Mouse (Mus musculus) ZHBTc4 (cell line): ENCODE results near the gene Inpp1.
A peak's percentile ranks its signal among the peaks of the same experiment; 100 is the strongest.

Experiments used
- DNase-seq: peaks from one replicate; pipeline ENCODE4 v3.0.0-alpha.2; 2011; ENCODE audit warnings: low read depth, low spot score

The Inpp1 gene

DNA sequence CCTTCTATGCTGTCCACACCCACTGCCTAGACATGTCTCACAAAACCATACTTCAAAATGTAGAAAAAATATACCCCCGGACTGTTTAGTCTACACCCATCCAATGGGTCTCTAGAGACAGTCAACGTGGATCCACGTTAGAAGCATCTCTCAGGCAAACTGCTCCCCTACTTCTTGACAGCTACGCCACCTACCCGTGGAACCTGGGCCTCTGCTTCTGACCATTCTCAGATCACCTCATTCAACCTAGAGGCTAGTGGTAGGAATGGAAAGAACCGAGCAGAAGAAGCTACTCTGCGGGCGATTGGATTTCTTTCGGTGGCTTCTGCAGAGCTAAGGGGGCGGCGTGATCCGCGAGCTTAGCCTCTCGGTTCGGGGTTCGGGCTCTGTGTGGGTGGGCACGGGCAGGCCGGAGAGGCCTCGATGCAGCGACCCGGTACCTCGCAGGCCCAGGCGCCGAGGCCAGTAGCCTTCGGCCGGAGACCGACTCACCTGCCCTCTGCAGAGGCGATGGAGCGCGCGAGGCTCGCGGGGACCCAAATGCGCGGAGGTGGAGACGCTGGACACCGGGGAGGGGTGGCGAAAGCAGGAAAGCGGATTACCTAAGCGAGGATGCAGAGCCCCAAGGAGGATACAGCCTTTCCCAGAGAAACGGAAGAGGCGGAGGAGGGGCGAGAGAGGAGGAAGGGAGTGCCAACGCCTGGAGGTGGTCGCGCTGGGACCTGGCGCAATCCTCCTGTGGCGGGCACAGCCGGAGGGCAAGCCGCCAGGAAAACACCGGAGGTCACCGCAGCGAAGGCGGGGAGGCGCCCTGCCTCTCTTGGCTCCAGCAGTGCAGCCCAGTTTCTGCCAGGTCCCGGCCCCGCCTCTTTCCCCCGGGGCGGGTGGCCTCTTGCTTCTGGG lies at the start of gene Inpp1:
TSS of gene Inpp1 (minus strand) at position 779 of the 903 bp plus-strand sequence.
- peak; percentile 65 for DNase-seq

DNA sequence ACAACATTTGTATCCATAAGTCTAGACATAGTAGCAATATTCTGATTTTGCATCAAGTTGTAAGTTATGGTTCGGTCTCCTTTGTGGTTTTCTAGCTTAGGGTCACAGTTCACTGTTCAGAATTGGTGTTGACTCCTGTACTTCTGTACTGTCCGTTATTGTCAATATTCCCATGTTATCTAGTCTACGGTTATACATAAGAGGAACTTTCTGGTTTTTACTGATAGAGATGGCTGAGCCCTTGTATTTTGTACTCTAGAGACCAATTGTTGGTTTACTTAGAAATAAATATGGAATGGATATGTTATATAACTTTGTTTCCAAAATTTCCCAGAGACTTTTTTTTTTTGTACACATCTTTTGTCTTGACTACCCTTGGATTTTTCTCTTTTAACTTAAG lies 48.5 kb upstream of the Inpp1 start:
- DNase-seq: no peak

DNA sequence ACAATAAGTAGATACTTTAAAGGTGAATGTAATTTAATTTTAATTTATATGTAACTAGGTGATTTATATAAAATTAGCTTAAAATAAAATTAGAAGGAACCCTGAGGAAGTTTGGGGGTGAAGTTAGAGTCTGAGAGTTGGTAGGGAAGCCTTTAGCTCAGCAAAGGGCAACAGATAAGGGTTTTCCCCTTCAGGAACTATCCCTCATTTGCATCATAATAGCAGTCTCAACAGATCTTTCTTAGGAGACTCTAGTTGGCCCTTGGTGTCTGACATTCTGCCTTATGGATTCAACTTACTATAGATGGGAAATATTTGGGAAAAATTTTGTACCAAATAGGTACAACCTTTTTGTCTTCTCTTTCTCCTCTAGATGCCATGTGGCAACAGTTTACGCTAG lies 46.7 kb upstream of the Inpp1 start:
- peak; percentile 38 for DNase-seq

DNA sequence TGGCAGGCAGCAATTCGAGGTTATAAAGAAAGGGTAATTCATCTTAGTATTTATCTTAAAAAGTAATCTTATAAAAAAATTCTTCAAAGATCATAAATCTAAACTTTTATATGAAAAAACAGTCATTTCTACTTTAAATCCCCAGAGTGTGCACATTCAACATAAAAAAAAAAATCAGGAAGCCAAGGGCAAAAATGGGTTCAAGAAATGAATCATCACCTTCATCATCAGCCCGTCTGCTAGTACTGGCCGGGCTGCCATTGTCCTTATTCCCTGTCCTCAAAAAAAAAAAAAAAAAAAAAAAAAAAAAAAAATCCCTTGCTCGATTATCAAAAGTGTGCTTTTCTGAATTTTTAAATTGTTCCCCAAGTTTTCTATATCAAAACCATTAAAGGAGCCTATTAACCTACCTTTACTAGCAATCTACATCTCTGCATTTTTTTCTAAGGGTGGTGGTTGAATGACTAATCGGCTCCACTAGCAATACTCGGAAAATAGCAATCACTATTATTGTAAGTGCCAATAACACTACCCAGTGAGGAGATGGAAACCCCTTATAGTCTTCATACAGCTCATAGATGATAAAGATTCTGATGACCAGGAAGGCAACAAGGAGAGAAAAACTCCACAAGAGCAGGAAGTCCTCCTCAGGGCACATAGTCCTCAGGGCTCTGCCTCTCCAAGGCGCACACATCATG lies 38.6 kb upstream of the Inpp1 start:
- DNase-seq: no peak

DNA sequence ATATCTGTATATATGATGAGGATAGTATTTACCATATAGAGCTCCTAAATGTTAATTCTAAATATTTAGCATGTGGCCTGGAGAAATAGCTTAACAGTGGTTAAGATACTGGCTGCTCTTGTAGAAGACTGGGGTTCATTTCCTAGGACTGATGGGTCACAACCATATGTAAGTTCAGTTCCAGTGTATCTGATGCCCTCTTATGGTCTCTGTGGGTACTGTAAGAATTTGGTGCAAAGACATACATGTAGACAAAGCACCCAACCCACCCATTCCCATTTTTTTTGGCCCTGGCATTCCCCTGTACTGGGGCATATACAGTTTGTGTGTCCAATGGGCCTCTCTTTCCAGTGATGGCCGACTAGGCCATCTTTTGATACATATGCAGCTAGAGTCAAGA lies 36.5 kb upstream of the Inpp1 start:
- peak; percentile 70 for DNase-seq

DNA sequence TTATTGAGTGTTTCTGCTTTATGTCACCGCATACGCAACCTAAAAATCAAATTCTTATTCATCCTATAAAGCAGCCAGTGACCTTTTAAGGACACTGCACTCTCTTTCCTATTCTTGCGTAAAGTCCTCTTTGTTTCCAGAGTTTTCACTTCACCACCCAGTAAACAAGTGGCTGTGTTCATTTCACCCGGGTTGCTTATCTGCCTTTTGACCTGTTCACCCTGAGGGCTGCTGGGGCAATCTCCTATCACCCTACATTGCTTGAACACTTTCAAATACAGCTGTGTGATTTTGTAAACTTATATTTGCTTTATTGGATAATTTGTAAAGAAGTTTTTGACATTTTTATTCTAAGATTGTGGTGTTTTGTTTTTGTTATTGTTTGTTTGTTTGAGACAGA lies 31.9 kb upstream of the Inpp1 start:
- DNase-seq: no peak

DNA sequence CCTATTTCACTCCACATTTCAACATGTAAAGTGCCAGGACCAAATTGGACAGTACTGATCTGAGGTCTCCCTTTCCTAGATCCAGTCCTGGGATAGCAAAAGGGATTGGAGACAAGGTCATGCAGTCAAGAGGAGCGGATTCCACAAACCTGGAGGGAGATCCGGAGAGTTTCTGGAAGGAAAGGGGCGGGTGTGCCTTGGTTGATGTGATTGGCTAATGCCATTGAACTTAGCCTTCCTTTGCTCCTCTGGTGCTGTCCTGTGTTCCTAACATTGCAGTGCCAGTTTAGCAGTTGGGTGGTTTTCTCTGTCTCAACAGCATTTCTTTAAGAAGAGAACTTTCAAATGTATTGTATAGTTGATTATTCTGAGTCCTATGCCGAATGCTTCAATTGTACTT lies 29.1 kb upstream of the Inpp1 start:
- DNase-seq: peak; percentile 44

DNA sequence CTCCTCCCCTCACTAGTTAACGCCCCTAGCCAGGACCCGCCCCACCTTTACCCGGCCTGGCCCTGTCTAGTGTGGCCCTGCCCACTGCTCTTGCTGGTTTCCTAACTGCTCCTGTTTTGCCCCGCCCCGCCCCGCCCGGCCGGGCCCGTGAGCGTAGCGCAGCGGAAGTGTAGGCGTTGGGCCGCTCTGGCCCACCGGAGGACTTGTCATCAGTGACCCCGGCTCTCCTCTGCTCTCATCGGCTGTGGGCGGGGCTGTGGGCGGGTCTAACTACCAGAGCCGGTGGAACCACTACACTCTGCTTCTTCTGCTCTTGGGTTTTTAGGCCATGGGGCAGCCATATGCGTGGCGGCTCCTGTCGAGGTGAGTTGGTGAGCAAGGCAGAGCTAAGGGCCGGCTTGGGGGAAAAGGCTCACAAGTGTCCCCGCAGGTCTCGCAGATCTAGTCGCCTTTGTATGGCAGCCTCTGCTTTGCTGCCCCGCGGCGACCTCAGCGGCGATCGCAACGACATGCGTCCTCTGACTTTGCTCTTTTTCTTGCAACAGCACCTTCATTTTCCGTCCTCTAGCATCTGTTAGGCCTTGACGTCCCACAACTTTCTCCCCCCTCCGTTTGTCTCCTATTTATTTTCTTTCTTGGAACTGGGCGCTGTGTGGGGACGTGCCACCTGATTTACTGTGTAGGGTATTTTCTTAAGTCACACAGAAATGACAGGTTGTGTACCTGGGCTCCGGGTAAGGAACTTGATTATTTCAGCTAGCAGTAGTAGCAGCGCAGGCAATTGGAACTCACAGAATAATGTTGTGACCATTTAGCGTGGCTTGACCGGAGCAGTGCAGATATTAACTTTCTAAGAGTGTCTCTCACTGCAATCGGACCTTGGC lies 27.5 kb upstream of the Inpp1 start, which contains the start of gene Hibch:
TSS of gene Hibch (plus strand) at position 148 of the 884 bp plus-strand sequence.
- peak; percentile 100 for DNase-seq

DNA sequence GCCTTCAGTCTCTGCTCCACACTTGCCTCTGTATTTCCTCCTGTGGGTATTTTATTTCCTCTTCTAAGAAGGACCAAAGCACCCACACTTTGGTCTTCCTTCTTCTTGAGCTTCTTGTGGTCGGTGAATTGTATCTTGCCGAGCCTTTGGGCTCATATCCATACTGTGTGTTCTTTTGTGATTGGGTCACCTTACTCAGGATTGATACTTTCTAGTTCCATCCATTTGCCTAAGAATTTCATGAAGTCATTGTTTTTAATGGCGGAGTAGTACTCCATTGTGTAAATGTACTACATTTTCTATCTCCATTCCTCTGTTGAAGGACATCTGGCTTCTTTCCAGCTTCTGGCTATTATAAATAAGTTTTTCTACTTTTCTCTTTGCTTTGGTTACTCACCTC lies 26.9 kb upstream of the Inpp1 start:
- no peak for DNase-seq

DNA sequence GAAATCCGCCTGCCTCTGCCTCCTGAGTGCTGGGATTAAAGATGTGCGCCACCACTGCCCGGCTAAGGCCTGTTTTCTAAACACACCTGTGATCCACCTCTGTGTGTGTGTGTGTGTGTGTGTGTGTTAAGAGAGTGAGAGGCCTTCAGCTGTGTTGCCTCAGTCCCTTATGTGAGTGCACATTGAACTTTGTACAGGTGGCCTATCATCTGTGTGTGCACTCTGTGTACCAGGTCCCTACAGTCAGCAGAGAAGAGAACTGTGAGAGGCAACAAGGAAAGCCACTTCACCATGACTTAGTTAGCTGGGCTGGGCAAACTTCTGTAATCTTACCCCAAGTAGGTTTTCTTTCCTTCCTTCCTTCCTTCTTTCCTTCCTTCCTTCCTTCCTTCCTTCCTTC lies 21.6 kb upstream of the Inpp1 start:
- DNase-seq: no peak

DNA sequence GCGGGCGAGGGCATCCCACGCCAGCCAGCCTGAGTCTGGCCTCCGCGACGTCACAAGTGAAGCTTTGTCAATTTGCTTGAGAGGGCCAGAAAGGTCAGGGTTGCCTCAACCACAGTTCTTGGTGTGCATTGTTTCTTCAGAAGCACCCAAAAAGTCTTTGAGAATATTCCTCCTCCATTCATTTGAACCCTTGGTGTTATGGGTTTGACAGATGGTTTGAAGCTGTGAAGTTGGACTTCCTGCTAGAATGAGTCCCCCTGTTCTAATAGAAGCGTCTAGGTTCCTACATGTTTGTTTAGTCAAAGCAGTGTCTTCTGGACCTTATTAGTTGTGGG lies 292 bp upstream of the Inpp1 start:
- DNase-seq: no peak

DNA sequence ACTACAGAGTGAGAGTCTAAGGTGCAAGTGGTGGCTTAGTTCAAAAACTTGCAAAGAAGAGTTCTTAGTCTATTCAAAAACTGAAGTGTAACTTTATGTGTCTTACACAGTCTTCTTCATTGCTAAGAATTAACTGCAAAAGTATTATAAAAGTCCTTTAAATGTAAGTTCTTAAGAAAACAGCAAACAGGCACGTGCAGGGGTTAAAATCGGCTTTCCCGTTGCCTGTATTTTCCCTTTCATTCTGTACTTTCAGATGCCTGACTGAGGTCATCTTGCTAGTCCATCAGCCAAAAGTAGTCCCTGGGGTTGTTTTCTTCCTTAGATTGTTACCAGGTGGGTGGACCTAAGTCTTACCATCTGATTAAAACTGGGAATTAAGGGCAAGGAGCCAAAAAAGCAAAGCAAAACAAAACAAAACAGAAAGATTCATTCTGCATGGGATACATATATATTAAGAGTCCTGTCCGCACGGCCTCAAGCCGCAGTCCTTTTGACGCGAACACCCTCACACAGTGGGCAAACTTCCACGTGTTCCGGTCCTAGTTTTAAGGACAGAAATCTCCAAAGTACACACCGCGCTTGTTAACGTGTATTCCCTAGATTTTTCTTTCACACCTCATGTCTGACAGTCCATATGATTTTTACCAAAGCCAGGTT lies 1.1 kb downstream of the Inpp1 start:
- no peak for DNase-seq

DNA sequence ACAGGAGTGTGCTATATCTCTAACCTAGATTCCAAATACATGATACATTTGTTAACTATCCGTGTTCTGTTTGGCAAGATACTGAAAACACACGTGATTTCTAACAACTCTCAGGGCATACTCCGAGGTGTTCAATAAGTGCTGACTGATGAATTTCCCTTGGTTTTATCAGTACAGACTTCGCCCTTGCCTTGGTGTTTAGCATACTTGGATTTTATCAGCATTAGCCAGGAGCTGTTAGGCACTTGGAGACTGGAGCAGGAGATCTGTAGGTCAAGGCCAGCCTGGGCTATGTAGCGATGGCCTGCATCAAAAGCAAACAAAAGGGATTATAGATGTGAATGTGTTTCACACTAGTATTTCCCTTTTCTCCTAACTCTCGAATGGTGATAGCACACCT lies 9.0 kb downstream of the Inpp1 start:
- no peak for DNase-seq

DNA sequence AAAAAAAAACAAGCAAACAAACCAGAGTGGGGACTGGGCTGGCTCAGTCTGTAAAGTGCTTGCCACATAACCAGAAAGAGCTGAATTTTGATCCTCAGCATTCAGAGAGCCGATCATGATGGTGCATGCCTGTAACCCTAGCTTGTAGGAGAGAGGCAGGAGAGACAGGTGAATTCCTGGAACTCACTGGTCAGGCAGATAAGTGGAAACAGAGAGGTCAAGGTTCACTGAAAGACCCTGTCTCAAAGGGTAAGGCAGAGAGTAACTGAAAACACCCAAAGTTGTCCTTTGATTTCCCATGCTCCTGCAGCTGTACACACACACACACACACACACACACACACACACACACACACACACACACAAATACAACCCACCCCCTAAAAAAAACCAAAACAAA lies 12.4 kb downstream of the Inpp1 start:
- DNase-seq: no peak

DNA sequence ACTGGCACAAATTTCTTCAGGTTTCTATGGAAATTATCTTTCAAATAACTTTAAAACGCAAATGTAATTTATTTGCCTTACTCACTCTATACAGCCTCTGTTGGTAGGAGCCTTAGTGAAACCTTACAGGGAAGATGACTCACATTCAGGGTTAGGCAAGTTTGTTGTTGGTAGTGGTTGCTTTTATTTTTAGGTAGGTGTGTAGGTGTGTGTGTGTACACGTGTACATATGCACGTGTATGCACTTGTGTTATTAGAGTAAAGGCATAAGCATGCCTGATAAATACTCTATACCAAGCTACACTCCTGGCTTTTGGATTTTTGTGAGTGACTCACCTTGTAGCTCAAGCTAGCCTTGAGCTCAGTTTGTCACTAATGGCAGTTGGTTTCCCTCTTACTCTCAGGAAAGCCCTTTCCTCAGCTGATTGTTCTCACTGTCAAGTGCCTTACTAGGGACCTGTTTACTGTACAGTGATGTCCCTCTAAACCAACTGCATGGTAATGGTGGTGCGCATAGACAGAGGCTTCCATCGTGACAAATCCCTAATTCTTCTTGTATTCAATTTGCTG lies 15.0 kb downstream of the Inpp1 start:
- no peak for DNase-seq

DNA sequence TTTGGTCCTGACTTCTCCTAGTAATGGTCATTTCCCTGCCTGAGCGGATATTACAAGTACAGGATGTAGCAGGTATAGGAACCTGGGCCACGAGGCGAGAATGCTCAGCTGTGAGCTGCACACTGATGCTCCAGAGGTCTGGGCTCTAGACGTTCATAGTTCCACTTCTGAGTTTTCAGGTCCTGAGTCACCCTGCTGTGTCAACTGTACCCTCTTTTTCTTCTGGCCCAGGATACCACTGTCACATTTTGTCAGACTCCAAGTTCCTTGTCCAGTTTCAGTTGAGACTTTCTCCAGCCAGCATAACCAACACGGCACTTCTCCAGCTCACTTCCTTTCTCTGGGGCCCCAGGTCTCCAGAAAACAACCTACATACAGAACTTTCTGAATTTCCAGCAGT lies 15.8 kb downstream of the Inpp1 start:
- DNase-seq: no peak

DNA sequence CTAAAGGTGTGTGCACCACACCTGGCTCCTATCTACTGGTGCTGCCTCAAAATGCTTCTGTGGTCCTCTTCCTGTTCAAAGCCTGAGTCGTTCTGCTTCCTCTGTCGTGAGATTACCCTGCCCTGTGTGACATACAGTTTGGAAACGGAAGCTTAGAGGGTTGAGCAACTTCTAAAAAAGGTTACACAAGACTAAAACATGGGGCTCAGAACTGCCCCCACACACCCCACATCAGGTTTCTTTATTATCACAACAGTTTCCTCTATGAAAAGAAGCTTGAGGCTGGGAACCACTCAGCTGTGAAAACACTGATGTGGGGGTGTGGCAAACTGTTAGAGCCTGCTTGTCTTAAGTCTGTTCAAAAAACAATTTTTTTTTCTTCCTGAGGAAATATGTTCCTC lies 17.1 kb downstream of the Inpp1 start:
- DNase-seq: no peak

DNA sequence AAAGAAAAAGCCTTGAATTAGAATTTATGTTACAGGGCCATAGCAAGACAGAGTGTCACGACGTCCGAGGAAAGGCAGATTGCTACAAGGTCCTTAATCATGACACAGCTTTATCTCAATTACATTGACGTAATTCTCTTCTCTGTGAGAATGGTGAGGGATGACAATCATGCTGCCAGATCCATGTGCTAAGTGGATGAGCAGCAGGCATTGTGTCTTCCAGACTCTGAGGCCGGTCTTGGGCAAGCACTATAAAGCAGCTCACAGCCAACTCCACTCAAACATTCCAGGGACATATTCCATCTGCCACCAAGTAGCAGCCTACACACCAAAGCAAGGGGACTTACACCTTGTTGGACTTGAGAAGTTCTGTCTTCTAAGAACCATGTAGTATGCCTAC lies 17.7 kb downstream of the Inpp1 start:
- DNase-seq: no peak

DNA sequence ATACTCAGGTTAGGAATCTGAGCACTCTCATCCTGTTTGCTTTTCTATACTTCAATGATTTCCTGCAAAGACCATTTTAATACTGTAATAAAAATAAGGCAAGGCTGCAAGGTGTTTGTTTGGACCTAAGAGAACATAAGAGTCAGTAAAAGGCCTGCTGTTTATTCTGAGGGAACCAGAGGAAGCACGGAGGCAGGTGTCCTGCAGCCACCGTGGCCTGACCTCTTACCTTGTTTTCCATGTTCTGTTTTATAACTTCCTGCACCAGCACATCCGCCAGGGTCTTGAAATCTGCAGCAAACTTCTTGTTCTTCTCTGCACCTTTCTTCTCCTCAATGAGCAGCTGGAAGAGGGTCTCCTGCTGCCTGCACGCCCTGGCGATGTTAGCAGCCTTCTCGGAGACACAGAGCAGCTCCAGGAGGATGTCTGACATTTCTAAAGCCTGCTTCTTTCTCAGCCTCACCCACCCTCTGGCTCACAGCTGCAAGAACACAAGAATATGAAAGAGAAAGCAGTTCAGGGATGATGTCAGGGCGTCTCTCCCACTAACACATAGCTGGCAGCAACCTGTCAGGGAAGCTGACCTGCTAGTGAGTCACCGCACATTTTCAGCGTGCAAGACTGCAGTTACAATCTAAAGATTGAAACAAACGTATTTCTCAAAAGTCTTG lies 18.3 kb downstream of the Inpp1 start:
- no peak for DNase-seq

DNA sequence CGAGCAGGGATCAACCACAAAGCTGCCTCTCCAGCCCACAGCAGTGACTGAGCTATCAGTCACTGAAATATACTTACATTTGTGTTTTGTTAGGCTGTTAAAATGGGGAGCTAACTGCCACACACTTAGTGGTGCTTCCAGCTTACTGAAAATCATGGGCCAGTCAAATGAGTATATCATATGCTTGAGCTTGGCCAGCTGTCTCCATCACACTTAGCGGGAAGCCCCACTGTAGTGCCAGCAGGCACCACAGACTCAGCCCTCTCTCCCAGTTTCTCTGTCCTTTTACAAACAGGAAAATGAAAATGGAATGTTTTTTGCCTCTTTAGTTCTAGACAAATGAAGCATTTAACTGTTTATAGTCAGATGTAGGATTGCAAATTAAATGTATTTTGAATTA lies 21.6 kb downstream of the Inpp1 start:
- DNase-seq: no peak

DNA sequence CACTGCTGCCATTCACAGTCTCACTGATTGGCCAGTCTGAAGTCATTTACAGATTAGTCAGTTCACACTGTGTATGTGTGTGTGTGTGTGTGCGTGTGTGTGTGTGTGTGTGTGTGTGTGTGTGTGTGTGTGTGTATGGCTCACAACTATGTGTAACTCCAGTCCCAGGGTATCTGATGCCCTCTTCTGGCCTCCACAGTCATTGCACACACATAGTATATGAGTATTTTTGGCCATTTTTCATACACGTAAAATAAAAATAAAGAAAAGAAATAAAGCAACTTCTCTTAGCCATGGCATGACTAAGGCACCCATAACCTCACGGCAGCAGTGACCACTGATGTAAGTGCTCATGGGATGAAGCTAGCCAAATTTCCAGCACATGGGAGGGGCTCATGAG lies 23.8 kb downstream of the Inpp1 start:
- no peak for DNase-seq
